Mouse (Mus musculus): ENCODE data around the gene Scd2. TPM values are rescaled to one million over a fixed set of nuclear protein-coding genes. Genes with fewer than 3 reads are reported as not detected.

The Scd2 gene
- total and polyA plus RNA-seq, 3 experiments = 47.4 to 593 (median 392) TPM

- Histone ChIP-seq H3K27me3 (ENCODE audit: control insufficient read depth in 1 of 2, insufficient read depth in 2 of 2, low read length in 2 of 2) (no peaks in the 10 kb centered on the region), H3K9me3 (replicated peaks; ENCODE audit: insufficient read depth, low read length) (no peaks in the 10 kb centered on the region), H3K4me3 (ENCODE audit: control insufficient read depth in 1 of 2, insufficient read depth in 1 of 2, low read depth in 2 of 2, low read length in 2 of 2) (no peak overlapping the region), H3K36me3 (ENCODE audit: control insufficient read depth in 1 of 2, insufficient read depth in 2 of 2, low read length in 2 of 2) (peaks cover 0 to 56% of the 10 kb centered on the region in 2 experiments; a peak in 2 of 4 replicates), H3K9ac (ENCODE audit: control insufficient read depth, low read depth, low read length, poor library complexity, severe bottlenecking) (no peak overlapping the region), H3K27ac (ENCODE audit: control insufficient read depth, low read depth, low read length) (peak overlapping the region; percentile 97), H3K79me2 (ENCODE audit: control insufficient read depth, insufficient read depth, low read length, poor library complexity) (peaks cover 2% of the 10 kb centered on the region; the same call in 1 of the 2 replicates), H3K4me1 (ENCODE audit: control insufficient read depth in 1 of 2, insufficient read depth in 2 of 2, low read length in 2 of 2) (peaks cover 40 to 67% of the 10 kb centered on the region in 2 experiments)
- 0 out of 4 replicates have a peak, but pooled peaks of 1 of the 2 experiments have one; percentile 22 for TF ChIP-seq EP300 (IDR thresholded peaks at IDR 0.05; ENCODE audit: low read depth in 1 of 2, low read length in 2 of 2)
- no peak for TF ChIP-seq ZC3H11A (IDR thresholded peaks at IDR 0.05; ENCODE audit: low read depth, low read length)
- peak; percentile 6; the same call in 1 of the 2 replicates for TF ChIP-seq MAZ (IDR thresholded peaks at IDR 0.05; ENCODE audit: low read depth, low read length)
- no peak for TF ChIP-seq POLR2A (IDR thresholded peaks at IDR 0.05; ENCODE audit: control insufficient read depth in 1 of 2, insufficient read depth in 1 of 2, low read depth in 1 of 2, low read length in 2 of 2, poor library complexity in 1 of 2)
- TF ChIP-seq USF1 (IDR thresholded peaks at IDR 0.05; ENCODE audit: low read depth, low read length) = no peak
- 0 out of 2 replicates have a peak, but pooled peaks have one; percentile 31 for TF ChIP-seq GATA1 (IDR thresholded peaks at IDR 0.05; ENCODE audit: low read depth, low read length)
- peak; percentile 50 for TF ChIP-seq MAX (IDR thresholded peaks at IDR 0.05; ENCODE audit: low read length)
- peak; percentile 20; the same call in 1 of the 2 replicates for TF ChIP-seq MYB (IDR thresholded peaks at IDR 0.05; ENCODE audit: low read depth, low read length)
- peak; percentile 57 for DNase-seq (ENCODE audit: low read depth, low spot score)
These were observed 7.4 kb upstream of the Scd2 start for GRCm38 (mm10) chr19:44286109-44286508.

- peaks cover 2% of the 10 kb centered on the region; the same call in 1 of the 2 replicates for H3K79me2 ChIP-seq (ENCODE audit: control insufficient read depth, insufficient read depth, low read length, poor library complexity)
- H3K9ac ChIP-seq (ENCODE audit: control insufficient read depth, low read depth, low read length, poor library complexity, severe bottlenecking) = no peak overlapping the region; the same call in 1 of the 2 replicates
- no peaks in the 10 kb centered on the region for H3K27me3 ChIP-seq (ENCODE audit: control insufficient read depth in 1 of 2, insufficient read depth in 2 of 2, low read length in 2 of 2)
- peak; percentile 46 for DNase-seq (ENCODE audit: low read depth, low spot score)
- H3K27ac ChIP-seq (ENCODE audit: control insufficient read depth, low read depth, low read length) = peak overlapping the region; percentile 5; the same call in 1 of the 2 replicates
- no peaks in the 10 kb centered on the region for H3K9me3 ChIP-seq (replicated peaks; ENCODE audit: insufficient read depth, low read length)
- TF ChIP-seq RCOR1 (IDR thresholded peaks at IDR 0.05; ENCODE audit: low read depth, low read length) = peak; percentile 55; the same call in 1 of the 2 replicates
- TF ChIP-seq MAZ (IDR thresholded peaks at IDR 0.05; ENCODE audit: low read depth, low read length) = 0 out of 2 replicates have a peak, but pooled peaks have one; percentile 36
- peak; percentile 55; the same call in 1 of the 2 replicates for TF ChIP-seq ETS1 (IDR thresholded peaks at IDR 0.05; ENCODE audit: low read depth, low read length)
- no peak for TF ChIP-seq ZC3H11A (IDR thresholded peaks at IDR 0.05; ENCODE audit: low read depth, low read length)
- TF ChIP-seq MYC (IDR thresholded peaks at IDR 0.05; ENCODE audit: low read depth, low read length) = no peak
- peak in 1 of 2 experiments; percentile 52; a peak in 2 of 4 replicates for TF ChIP-seq EP300 (IDR thresholded peaks at IDR 0.05; ENCODE audit: low read depth in 1 of 2, low read length in 2 of 2)
- peak; percentile 35; the same call in 1 of the 2 replicates for TF ChIP-seq GATA1 (IDR thresholded peaks at IDR 0.05; ENCODE audit: low read depth, low read length)
- peak; percentile 40; the same call in 1 of the 2 replicates for TF ChIP-seq TCF12 (IDR thresholded peaks at IDR 0.05; ENCODE audit: low read depth, low read length)
- H3K4me1 ChIP-seq (ENCODE audit: control insufficient read depth in 1 of 2, insufficient read depth in 2 of 2, low read length in 2 of 2) = peaks cover 39 to 65% of the 10 kb centered on the region in 2 experiments
- H3K4me3 ChIP-seq (ENCODE audit: control insufficient read depth in 1 of 2, insufficient read depth in 1 of 2, low read depth in 2 of 2, low read length in 2 of 2) = no peak overlapping the region
- peaks cover 0 to 55% of the 10 kb centered on the region in 2 experiments; a peak in 2 of 4 replicates for H3K36me3 ChIP-seq (ENCODE audit: control insufficient read depth in 1 of 2, insufficient read depth in 2 of 2, low read length in 2 of 2)
These were observed 5.9 kb upstream of the Scd2 start for GRCm38 (mm10) chr19:44287415-44288110.

All from MEL (cell line).